Mouse (Mus musculus) bone marrow macrophage, adult 2 months (primary cell): Measurements from ENCODE around the gene Sned1.

ENCODE experiments used
- CTCF ChIP-seq: IDR thresholded peaks from 2 replicates; pipeline ENCODE4 v1.5.1; 2012; ENCODE audit warnings: low read depth, mild to moderate bottlenecking, low read length, moderate library complexity
- POLR2A ChIP-seq: IDR thresholded peaks from 2 replicates; pipeline ENCODE4 v1.6.1; 2012; ENCODE audit warnings: mild to moderate bottlenecking, low read depth, low read length, borderline replicate concordance

- no peak for TF ChIP-seq POLR2A
- no peak for TF ChIP-seq CTCF
These were observed 90.8 kb downstream of the Sned1 start for GRCm38 (mm10) chr1:93326446-93326845.
